Mouse (Mus musculus): ENCODE results near the gene Tanc1.

Tanc1 gene

DNA sequence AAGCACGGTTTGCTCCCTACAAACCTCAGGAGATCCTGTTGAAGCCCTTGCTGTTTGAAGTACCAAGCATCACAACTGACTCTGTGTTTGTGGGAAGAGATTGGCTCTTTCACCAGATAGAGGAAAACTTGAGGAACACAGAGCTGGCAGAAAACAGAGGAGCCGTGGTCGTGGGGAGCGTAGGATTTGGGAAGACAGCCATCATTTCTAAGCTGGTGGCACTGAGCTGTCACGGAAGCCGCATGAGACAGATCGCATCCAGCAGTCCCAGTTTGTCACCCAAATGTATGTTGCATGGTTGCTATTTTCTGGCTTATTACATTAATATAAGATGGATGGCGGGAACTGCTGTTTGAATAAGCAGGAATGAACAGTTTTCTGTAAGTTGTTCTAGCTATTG lies 179.8 kb downstream of the Tanc1 start:
- no peak for DNase-seq (ENCODE audit: low read depth, low spot score)

GRCm38 (mm10) chr2:59793337-59793736 lies 181.5 kb downstream of the Tanc1 start:
- DNase-seq (ENCODE audit: low read depth, low spot score): no peak

DNA sequence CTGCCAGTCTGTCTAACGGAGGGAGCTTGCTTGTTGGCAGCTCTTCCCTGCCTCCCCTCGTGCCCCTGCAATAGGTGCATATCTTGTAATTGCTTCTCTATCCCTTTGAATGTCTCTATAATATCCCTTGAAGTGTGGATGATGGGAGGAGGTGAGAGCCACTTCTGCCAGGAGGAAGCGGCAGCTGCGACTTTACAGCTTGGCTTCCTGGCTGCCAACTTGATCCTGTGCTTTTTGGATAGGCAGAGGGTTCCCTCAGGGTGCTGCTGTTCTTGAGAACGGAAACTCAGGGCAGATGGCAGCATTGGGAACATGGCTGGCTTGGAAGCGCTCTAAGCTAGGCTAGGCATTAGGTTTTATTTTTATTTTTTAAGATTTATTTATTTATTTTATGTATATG lies 183.0 kb downstream of the Tanc1 start:
- no peak for DNase-seq (ENCODE audit: low read depth, low spot score)

DNA sequence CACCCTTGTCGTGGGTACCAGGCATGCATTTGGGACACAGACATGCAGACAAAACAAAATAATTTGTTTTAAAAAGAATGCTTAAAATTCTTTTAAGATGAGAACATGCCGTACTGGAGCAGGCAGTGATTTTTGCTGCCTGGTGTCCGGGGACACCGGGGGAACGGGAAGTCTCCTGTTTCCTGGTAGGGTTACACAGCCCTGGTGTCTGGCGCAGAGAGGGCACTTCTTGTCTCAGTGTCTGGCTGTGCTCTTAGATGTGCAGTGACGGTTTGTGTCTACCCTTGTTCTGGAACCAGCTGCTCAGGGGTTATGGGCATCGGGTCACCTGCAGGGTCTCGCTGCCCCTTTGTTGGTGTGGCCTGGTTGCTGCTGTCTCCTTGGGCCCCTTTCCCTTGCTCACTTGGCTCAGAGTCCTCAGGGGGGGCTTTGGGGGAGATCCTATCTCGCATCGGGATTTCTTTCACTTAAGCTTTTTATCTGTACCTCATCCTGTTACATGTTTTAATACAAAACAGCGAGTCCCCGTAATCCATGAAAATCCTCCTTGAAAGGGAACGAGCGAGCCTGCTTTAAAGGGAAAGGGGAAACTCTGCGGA lies 187.2 kb downstream of the Tanc1 start:
- DNase-seq (ENCODE audit: low read depth, low spot score): no peak

DNA sequence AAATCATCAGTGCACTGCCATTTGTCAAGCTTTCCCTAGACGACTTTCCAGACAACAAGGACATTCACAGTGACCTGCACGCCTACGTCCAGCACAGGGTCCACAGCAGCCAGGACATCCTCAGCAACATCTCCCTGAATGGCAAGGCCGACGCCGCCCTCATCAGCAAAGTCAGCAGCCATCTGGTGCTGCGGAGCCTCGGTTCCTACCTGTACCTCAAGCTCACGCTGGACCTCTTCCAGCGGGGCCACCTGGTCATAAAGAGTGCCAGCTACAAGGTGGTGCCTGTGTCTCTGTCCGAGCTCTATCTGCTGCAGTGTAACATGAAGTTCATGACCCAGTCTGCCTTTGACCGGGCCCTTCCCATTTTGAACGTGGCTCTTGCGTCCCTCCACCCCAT lies 187.7 kb downstream of the Tanc1 start:
- DNase-seq (ENCODE audit: low read depth, low spot score): no peak

DNA sequence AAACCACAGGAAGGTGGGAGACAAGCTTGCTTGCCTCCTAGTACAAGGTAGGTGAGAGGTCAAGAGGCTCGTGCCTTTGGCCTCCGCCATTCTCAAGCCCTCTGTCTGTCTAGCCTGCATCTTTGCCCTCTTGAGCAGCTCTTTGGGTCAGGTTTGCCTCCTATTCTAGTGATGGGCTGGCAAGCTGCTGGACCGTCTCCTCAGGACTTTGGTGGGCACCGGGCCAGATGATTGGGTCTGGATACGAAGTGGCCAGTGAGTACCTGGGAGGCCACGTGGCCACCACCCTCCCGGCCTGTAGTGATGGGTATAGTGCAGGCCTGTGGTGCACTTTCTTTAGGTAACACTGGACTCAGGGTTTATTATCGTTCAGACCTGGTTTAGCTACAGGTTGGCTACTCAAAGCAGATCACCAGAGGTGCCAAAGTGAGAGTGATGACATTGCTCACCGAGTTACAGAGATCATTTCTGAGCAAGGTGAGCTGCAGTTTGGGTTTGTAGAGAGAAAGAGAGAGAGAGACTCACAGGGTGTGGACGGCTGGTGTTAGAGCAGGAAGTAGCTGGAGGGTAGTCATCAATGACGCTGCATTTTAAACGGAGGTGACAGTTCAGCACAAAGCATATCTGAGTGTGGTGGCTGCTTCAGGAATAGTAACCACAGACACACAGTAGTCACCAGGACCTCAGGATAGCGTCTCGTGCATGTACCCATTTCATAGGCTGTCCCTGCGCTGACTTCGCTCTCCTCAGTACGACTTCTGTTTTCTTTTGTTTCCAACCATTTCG lies 188.8 kb downstream of the Tanc1 start:
- no peak for DNase-seq (ENCODE audit: low read depth, low spot score)

DNA sequence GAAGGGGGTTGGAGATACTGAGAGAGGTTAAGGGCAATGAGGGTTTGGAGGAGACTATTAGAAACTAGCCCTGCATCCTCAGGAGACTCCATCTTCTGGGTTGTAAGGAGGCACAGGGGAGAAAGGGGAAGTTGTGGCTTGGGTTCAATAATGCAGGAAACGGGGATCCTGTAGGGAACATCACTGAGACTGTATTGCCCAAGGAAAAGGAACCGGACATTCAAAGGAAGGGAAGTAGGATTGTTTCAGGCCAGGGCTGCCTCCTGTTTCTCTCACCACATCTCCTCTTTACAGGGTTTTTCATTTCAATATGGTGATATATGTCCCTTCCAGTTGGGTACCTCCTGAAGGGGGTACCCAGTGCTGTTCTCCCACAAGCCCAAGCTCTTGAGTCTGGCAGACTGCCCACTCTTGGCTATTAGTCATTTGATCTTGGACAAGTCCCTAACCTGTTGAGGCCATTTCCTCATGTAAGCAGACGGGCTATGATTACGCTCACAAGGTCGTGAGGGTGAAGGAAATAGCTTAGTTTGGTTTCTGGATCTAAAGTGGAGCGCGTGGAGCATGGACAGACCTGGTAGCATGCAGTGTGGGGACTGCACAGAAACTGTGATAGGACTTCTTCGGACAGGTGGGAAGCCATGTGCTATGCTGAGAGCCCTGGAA lies 191.0 kb downstream of the Tanc1 start:
- DNase-seq (ENCODE audit: low read depth, low spot score): no peak

DNA sequence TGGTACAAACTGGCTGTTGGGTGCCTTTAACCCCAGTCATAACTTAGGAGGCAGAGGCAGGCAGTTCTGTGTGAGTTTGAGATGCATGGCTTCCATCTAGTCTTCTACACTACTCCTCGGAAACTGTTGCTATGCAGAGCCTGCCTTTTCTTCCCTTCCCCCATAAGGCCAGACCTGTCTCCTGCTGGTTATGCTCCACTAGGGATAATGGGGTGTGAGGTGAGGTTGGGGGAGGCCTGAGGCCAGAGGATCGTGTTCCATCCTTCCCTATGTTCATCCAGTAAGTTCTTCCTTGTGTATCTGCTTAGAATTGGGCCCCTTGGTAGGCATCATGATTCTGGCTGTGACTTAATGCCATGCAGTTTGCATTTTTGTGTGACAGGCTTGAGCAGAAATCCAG lies 193.8 kb downstream of the Tanc1 start:
- DNase-seq (ENCODE audit: low read depth, low spot score): no peak

DNA sequence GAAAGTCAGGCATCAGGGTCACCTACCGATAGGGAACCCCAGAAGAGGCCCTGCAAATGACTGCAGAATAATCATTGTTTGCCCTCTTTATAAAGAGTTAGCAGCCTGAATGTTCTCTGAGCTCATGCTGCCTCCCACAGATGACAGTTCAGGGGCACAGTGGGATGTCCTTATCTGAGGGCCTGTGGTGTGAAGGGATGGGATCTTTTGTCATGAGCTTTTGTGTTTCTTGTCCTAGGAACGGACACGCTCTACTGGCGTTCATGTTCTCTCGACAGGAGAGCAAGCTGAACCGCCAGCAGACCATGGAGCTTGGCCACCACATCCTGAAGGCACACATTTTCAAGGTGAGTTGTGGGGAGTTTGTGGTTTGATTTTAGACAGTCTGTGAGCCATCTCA lies 194.2 kb downstream of the Tanc1 start:
- DNase-seq (ENCODE audit: low read depth, low spot score): no peak

DNA sequence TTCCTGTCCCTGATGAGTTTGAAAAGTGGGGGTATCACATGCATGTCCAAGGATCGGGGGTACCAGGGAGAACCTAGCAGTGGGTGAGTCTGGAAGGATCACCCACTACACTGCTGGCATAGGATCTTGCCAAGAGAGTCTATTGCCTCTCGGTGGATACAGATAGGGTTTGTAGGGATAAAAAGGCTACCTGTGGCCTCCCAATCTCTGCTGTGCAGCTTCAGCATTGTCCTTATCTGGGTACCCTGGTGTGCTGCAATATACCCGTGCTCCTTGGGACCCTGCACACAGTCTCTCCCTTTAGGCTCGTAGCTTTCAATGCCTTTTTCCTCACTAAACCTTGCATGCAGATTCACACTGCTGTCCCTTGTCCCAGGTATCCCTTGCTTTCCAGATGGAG lies 196.8 kb downstream of the Tanc1 start:
- no peak for DNase-seq (ENCODE audit: low read depth, low spot score)

DNA sequence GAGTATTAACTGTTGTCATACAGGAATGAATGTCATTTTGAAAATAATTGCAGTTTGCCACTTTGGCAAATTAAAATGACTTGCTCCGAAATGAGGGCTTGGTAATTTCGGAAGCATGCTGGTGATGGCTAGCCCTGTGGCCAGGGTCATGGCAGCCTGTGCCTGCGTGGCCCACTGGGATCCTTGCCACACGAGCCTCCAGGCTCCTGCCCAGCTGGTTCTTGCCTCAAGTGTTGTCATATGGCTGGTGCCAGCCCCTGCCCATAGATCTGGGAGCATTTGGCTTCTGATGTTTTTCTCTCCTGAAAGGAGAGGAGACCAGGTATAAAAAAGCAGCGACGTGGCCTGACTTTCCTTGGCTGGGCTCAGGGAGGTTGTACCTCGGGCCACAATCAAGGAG lies 198.2 kb downstream of the Tanc1 start:
- DNase-seq (ENCODE audit: low read depth, low spot score): no peak

- no peak for DNase-seq (ENCODE audit: low read depth, low spot score)
These were observed 199.4 kb downstream of the Tanc1 start for GRCm38 (mm10) chr2:59811247-59811646.

DNA sequence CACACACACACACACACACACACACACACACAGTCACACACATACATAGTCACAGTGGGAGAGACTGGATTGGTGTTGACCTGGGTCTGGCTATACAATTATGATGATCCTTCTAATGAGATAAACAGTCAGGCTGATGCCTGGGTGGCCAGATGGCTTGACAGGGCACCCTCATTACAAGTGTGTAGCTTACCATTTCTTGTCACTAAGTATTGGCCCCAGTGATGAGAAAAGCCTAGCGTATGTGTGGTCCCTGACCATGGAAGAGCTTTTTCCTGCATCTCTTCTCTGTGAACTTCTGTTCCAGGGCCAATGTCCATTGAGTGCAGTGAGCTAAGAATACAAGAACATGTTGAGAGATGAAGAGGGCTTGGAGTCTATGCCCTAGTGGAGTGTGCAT lies 200.8 kb downstream of the Tanc1 start:
- no peak for DNase-seq (ENCODE audit: low read depth, low spot score)

GRCm38 (mm10) chr2:59813457-59813856 lies 201.6 kb downstream of the Tanc1 start:
- no peak for DNase-seq (ENCODE audit: low read depth, low spot score)

- no peak for DNase-seq (ENCODE audit: low read depth, low spot score)
These were observed 203.2 kb downstream of the Tanc1 start for GRCm38 (mm10) chr2:59814997-59815396.

- DNase-seq (ENCODE audit: low read depth, low spot score): no peak
These were observed 206.8 kb downstream of the Tanc1 start for GRCm38 (mm10) chr2:59818663-59819062.

- no peak for DNase-seq (ENCODE audit: low read depth, low spot score)
These were observed 207.6 kb downstream of the Tanc1 start for GRCm38 (mm10) chr2:59819415-59819814.

DNA sequence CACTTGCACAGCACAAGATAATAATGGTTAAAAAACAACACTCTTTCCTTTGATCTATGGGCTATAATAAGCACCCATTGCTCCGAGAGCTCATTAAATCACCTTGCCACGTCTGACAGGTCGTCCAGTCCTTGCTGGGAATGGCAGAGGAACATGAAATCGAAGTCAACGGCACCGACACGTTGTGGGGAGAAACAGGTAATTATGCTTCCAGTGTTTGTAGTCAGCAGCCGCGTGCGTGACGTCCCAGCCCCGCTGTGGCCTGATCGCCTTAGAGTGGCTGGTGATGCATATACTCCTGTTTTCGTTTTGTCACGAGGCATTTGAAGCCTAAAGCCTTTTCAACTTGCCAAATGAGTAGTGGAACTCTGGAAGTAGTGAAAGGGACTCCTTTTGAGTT lies 208.2 kb downstream of the Tanc1 start:
- DNase-seq (ENCODE audit: low read depth, low spot score): no peak

- DNase-seq (ENCODE audit: low read depth, low spot score): no peak
These were observed 209.2 kb downstream of the Tanc1 start for GRCm38 (mm10) chr2:59821044-59821443.

DNA sequence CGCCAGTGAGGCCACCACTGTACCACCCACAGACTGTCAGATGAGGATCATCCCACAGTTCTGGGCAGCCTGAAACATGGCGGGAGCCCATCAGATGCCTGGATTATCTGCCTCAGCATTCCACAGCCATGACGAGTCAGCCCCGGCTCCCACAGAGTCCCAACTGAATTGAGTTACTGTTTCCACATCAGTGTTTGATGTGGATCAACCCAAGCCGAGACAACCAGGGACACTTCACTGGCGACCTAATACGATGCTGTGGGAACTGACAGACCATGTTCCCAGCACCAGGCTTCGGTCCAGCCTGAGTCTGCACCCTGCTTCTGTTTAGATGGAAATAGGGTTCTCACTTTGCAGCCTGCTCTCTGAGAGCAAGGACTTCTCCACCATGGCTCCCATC lies 212.4 kb downstream of the Tanc1 start:
- no peak for DNase-seq (ENCODE audit: low read depth, low spot score)

DNA sequence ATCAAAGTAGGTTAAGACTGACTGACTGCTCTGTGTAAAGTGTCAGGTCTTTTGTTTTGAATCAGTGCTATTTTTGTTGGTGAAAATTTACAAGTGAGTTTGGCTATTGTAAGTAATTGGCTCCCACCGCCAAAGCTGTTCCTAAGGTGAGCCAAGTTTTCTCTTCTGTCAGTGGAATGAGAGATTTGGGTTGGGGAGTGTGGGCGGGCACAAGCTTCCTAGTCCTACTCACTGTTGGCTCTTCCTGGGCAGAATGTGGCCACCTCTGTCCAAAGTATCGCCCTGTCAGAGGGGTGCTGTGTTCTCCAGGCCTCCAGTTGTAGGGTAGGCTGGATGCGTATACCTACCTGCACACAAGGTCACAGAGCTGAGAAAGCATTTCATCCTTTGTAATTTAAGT lies 213.5 kb downstream of the Tanc1 start:
- DNase-seq (ENCODE audit: low read depth, low spot score): no peak

- DNase-seq (ENCODE audit: low read depth, low spot score): no peak
These were observed 216.3 kb downstream of the Tanc1 start for GRCm38 (mm10) chr2:59828103-59828655.
